Mouse (Mus musculus) embryo, embryonic 11.5 days (tissue): ENCODE results near the gene Ttbk2.
A peak's percentile ranks its signal among the peaks of the same experiment; 100 is the strongest.

Experiments
- DNase-seq: peaks from one replicate; pipeline ENCODE4 v3.0.0-alpha.2; 2012; ENCODE audit warnings: low read depth, low spot score

Ttbk2 gene

GRCm38 (mm10) chr2:120850424-120851082, at the start of gene Ttbk2:
Ttbk2 (minus strand) TSS chr2:120850604.
- DNase-seq, result peak; percentile 96

- DNase-seq, result no peak
These were observed 46.0 kb upstream of the Ttbk2 start for GRCm38 (mm10) chr2:120896361-120896760.

- DNase-seq, result no peak
These were observed 37.2 kb upstream of the Ttbk2 start for GRCm38 (mm10) chr2:120887601-120888000.

GRCm38 (mm10) chr2:120873192-120873591, 22.8 kb upstream of the Ttbk2 start:
- DNase-seq, result no peak

- DNase-seq, result no peak
These were observed 21.3 kb upstream of the Ttbk2 start for GRCm38 (mm10) chr2:120871447-120872336.

GRCm38 (mm10) chr2:120867336-120867735, 16.9 kb upstream of the Ttbk2 start:
- DNase-seq, result no peak

- no peak for DNase-seq
These were observed 16.2 kb upstream of the Ttbk2 start for GRCm38 (mm10) chr2:120866561-120866960.

GRCm38 (mm10) chr2:120863389-120863788, 13.0 kb upstream of the Ttbk2 start:
- DNase-seq, result no peak

- no peak for DNase-seq
These were observed 10.3 kb upstream of the Ttbk2 start for GRCm38 (mm10) chr2:120860699-120861098.

GRCm38 (mm10) chr2:120858131-120858530, 7.7 kb upstream of the Ttbk2 start:
- DNase-seq, result no peak

GRCm38 (mm10) chr2:120853151-120853550, 2.7 kb upstream of the Ttbk2 start:
- DNase-seq, result no peak

GRCm38 (mm10) chr2:120852626-120853025, 2.2 kb upstream of the Ttbk2 start:
- DNase-seq, result no peak

GRCm38 (mm10) chr2:120849449-120850423, 668 bp downstream of the Ttbk2 start, which contains the start of gene Cdan1:
Cdan1 (minus strand) TSS chr2:120850128.
- peak; percentile 38 for DNase-seq

GRCm38 (mm10) chr2:120845280-120845679, 5.1 kb downstream of the Ttbk2 start:
- no peak for DNase-seq

GRCm38 (mm10) chr2:120843990-120844389, 6.4 kb downstream of the Ttbk2 start:
- DNase-seq, result no peak

- DNase-seq, result no peak
These were observed 9.2 kb downstream of the Ttbk2 start for GRCm38 (mm10) chr2:120841211-120841610.

GRCm38 (mm10) chr2:120835167-120835566, 15.2 kb downstream of the Ttbk2 start:
- no peak for DNase-seq

GRCm38 (mm10) chr2:120826936-120827638, 23.3 kb downstream of the Ttbk2 start:
- no peak for DNase-seq

- no peak for DNase-seq
These were observed 80.0 kb downstream of the Ttbk2 start for GRCm38 (mm10) chr2:120770265-120770935.

GRCm38 (mm10) chr2:120761922-120762321, 88.5 kb downstream of the Ttbk2 start:
- DNase-seq, result no peak
